Mouse (Mus musculus) hindbrain, postnatal 0 days (tissue): ENCODE measurements around the gene Haspin. TPM values are rescaled to one million over a fixed set of nuclear protein-coding genes. Genes with fewer than 3 reads are reported as not detected.
"Not testable (repeated sequence)": the region's sequence is repeated elsewhere in the genome, so short reads cannot be mapped to it uniquely, and the experiment has no call there.

ENCODE experiments used
- ATAC-seq: fragments of 200-750 bp; cut with Nextera tagmentation; 2 replicates; pipeline ENCODE4 v1.8.0; 2017; ENCODE audit warnings: mild to moderate bottlenecking, moderate TSS enrichment, moderate library complexity
- DNase-seq: peaks from one replicate; pipeline ENCODE4 v3.0.0-alpha.2; 2015; ENCODE audit warnings: low spot score
- H3K27ac ChIP-seq: fragments of 300-500 bp; sonication (generic); 2 replicates; pipeline ENCODE4 v1.5.1; 2014; ENCODE audit warnings: mild to moderate bottlenecking
- H3K27me3 ChIP-seq: fragments of 300-500 bp; sonication (generic); 2 replicates; pipeline ENCODE4 v1.6.1; 2014; ENCODE audit warnings: low read length, mixed read lengths; ENCODE audit not compliant: insufficient read depth
- H3K36me3 ChIP-seq: fragments of 300-500 bp; sonication (generic); 2 replicates; pipeline ENCODE4 v1.6.1; 2014; ENCODE audit warnings: low read length, mixed read lengths; ENCODE audit not compliant: insufficient read depth
- H3K4me1 ChIP-seq: fragments of 300-500 bp; sonication (generic); 2 replicates; pipeline ENCODE4 v1.6.1; 2014; ENCODE audit warnings: antibody characterized with exemption, low read length, mixed read lengths; ENCODE audit not compliant: insufficient read depth
- H3K4me2 ChIP-seq: fragments of 300-500 bp; sonication (generic); 2 replicates; pipeline ENCODE4 v1.6.1; 2014; ENCODE audit warnings: low read depth, mild to moderate bottlenecking, low read length, moderate library complexity, mixed read lengths
- H3K4me3 ChIP-seq: fragments of 300-500 bp; sonication (generic); 2 replicates; pipeline ENCODE4 v1.5.1; 2014; ENCODE audit warnings: low read length
- H3K9ac ChIP-seq: fragments of 300-500 bp; sonication (generic); replicated peaks from 2 replicates; pipeline ENCODE4 v1.6.1; 2014; ENCODE audit warnings: mild to moderate bottlenecking, low read length, moderate library complexity, mixed read lengths
- H3K9me3 ChIP-seq: fragments of 300-500 bp; sonication (generic); 2 replicates; pipeline ENCODE4 v1.6.1; 2016; ENCODE audit warnings: low read length, mixed read lengths
- CTCF ChIP-seq: IDR thresholded peaks from 2 replicates; pipeline ENCODE4 v1.5.1; 2016; ENCODE audit warnings: antibody characterized with exemption, control low read depth, low read depth
- WGBS: fragments of 180-500 bp; shearing (Covaris S2); extraction: QIAGEN DNeasy Blood & Tissue Kit; methylation state at CpG from one replicate; pipeline ENCODE4 v1.1.7; 2014; 5-methylcytosine and 5-hydroxymethylcytosine counted together
- polyA plus RNA-seq: library from polyadenylated mRNA; unstranded; fragments of >200 nt; fragmentation: Nextera tagmentation; extraction: Ambion mirVana; gene quantifications from 2 replicates; pipeline ENCODE4 v1.2.1, GENCODE M21; 2015
- total RNA-seq: library from RNA; depleted of rRNA; stranded (reverse); fragments of >200 nt; gene quantifications from 2 replicates; pipeline ENCODE4 v1.2.3, GENCODE M21; 2014

Gene Haspin
- total and polyA plus RNA-seq, 2 experiments from 2014 or later: 2.4 to 3.3 TPM

DNA sequence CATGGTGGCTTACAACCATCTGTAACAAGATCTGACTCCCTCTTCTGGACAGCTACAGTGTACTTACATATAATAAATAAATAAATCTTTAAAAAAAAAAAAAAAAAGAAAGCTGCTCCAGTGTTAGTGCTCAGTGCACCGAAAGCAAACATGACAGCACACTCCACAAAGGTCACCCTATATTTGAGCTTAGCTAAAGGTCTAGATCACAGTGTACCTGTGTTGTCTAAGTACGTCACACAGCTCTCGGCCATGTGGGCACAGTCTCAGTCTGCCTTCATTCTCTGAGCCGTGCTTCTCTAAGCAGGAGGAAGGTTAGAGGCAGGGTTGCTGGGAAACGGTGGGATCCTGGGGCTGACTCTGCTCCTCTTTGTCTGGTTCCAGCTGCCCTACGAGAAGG lies 11.6 kb downstream of the Haspin start:
- 74% methylated on average over 6 of the region's 6 CpGs for WGBS

DNA sequence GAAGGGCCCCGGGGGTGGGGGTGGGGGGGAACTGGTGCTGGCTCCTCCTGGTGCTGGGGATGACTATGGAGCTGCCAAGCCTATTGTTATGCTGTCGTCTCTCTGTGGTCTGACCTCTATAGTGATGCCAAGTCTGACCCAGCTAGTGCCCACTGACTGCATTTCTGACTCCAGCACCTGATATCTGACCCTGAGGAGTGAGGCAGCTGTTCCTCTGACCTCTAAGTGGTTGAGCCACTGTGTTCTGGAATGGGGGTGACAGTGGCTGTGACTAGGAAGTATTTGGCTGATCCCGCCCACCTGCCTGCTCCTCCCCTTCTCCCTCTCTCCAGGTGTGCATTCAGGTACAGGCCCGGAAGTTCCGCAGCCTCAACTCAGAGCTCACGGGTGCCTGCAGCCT lies 26.7 kb downstream of the Haspin start:
- H3K27me3 ChIP-seq: no peaks in the 10 kb centered on the region
- no peak overlapping the region for H3K27ac ChIP-seq
- WGBS: 64% methylated on average over 6 of the region's 6 CpGs
- no peaks in the 10 kb centered on the region for H3K36me3 ChIP-seq
- H3K9ac ChIP-seq: no peak overlapping the region
- no peak overlapping the region for H3K4me3 ChIP-seq
- DNase-seq: no peak
- H3K4me2 ChIP-seq: no peak overlapping the region
- no peaks in the 10 kb centered on the region for H3K4me1 ChIP-seq
- no peak for TF ChIP-seq CTCF
- no peaks in the 10 kb centered on the region for H3K9me3 ChIP-seq
- ATAC-seq: no peak

More for the DNA sequence above, 11.6 kb downstream of the Haspin start:
- H3K9me3 ChIP-seq: no peaks in the 10 kb centered on the region
- no peak overlapping the region for H3K4me3 ChIP-seq
- H3K4me1 ChIP-seq: no peaks in the 10 kb centered on the region
- no peak for TF ChIP-seq CTCF
- H3K36me3 ChIP-seq: no peaks in the 10 kb centered on the region
- ATAC-seq (no peak), DNase-seq (no peak)
- H3K27me3 ChIP-seq: no peaks in the 10 kb centered on the region
- no peak overlapping the region for H3K9ac ChIP-seq
- H3K27ac ChIP-seq: no peak overlapping the region
- no peak overlapping the region for H3K4me2 ChIP-seq

DNA sequence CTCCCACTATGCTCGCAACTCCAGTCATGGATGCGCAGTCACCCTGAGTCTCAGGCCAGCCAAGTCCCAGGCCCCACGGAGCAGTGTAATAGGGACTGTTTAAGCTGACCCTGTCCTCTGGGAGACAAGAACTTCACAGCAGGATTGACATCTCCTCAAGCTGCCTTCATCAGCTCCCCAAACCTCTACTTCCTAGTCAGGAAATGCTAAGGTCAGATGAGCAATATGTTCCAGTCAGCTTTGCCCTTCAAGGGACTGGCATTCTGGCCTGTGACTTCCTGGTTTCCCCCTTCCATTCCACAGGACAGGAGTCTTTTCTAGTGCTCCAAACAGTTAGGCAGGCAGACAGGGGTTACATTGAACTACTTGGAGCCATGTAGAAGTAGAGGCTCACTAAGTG lies 28.2 kb downstream of the Haspin start:
- H3K27ac ChIP-seq: no peak overlapping the region
- H3K4me1 ChIP-seq: no peaks in the 10 kb centered on the region
- no peak for DNase-seq
- no peak for ATAC-seq
- H3K9ac ChIP-seq: no peak overlapping the region
- no peaks in the 10 kb centered on the region for H3K36me3 ChIP-seq
- H3K4me2 ChIP-seq: no peak overlapping the region
- no peaks in the 10 kb centered on the region for H3K27me3 ChIP-seq
- TF ChIP-seq CTCF: no peak
- 80% methylated on average over 3 of the region's 3 CpGs for WGBS
- H3K4me3 ChIP-seq: no peak overlapping the region
- no peaks in the 10 kb centered on the region for H3K9me3 ChIP-seq

DNA sequence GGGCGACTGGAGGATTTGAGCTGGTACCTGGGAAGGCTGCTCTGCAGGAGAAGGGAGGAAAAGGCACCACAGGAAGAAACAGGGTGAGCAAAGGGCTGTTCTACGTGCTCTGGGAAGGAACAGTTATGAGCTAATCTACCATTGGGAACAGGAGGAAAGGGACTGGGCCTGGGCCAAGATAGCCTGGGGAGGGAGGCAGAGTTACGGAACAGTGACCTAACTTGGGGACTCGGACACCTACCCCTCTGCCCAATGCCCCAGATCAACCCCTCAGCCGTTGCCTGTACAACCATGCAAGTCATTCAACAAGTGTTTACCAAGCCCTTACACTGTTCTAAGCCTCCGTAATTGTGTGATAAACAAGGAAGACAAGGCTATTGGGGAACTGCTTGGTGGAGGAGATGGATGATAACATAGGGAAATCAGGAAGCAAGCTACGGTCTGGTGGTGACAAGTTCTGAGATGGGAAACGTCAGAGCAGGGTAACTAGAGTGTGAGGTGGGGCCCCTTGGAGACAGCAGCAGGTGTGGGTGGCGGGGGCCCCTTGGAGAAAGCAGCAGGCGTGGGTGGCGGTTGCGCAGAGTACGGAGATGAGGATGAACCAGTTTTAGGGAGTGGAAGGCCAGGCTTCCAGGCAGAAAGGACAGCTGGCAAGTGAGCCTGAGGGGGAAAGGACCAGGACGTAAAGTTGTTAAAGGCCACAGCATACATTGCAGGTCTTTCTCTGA lies 29.0 kb downstream of the Haspin start:
- Histone ChIP-seq H3K9me3 (no peaks in the 10 kb centered on the region), H3K4me1 (no peaks in the 10 kb centered on the region), H3K4me2 (no peak overlapping the region), H3K27ac (no peak overlapping the region), H3K9ac (no peak overlapping the region), H3K4me3 (no peak overlapping the region), H3K27me3 (no peaks in the 10 kb centered on the region), H3K36me3 (no peaks in the 10 kb centered on the region)
- 82% methylated on average over 14 of the region's 14 CpGs for WGBS
- no peak for DNase-seq
- ATAC-seq: no peak
- no peak for TF ChIP-seq CTCF

DNA sequence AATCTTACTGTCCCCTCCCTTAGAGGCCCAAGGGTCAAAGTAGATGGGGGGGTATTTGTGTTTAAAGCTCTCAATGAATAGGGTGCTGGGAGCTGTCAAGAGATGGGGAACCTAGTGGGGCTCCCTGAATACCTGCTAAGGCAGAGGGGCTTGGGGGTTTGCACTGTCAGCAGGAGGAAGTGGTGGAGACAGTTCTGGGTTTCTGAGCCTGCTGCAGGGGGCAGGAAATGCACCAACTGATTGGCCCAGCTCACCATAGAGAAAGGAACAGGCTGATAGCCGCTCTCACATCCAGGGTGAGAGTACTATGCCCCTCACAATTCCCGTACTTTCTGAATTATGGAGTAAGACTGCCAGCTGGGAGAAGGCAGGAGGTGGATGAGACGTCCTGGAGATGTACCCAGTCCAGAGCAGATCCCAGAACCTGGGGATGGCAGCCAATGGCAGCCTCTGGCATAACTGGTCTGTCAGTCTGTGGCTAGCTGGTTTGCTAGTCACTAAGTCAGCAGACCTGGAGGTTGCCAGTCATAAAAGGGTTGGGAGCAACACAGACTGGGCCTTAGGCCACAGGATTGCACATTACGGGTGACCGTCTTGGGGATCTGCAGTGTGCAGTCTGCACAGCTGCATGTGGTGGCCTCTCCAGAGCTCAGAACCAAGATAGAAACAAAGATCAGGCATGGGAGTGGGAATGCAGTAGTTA lies 29.7 kb downstream of the Haspin start:
- WGBS: 72% methylated on average over 5 of the region's 5 CpGs
- no peak for TF ChIP-seq CTCF

DNA sequence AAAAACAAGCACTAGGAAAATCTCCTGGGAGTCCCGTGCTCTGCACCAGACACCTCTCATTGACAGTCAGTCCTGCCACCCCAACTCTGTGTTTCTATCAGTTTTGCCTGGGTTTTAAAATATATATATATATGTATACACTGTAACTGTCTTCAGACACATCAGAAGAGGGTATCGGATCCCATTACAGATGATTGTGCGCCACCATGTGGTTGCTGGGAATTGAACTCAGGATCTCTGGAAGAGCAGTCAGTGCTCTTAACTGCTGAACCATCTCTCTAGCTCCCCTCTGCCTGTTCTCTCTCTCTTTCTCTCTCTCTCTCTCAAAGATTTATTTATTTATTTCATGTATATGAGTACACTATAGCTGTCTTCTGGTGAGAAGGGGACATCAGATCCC lies 30.7 kb downstream of the Haspin start:
- H3K4me1 ChIP-seq, H3K4me2 ChIP-seq, H3K4me3 ChIP-seq, H3K27me3 ChIP-seq, ATAC-seq, H3K27ac ChIP-seq, H3K9ac ChIP-seq, DNase-seq, H3K36me3 ChIP-seq, H3K9me3 ChIP-seq: not testable (repeated sequence)
- 35% methylated on average over 3 of the region's 3 CpGs for WGBS
- TF ChIP-seq CTCF: peak; percentile 60

More for the DNA sequence above, 29.7 kb downstream of the Haspin start:
- Histone ChIP-seq H3K4me3 (no peak overlapping the region), H3K27me3 (no peaks in the 10 kb centered on the region), H3K4me2 (no peak overlapping the region), H3K27ac (no peak overlapping the region), H3K36me3 (no peaks in the 10 kb centered on the region), H3K9ac (no peak overlapping the region), H3K9me3 (no peaks in the 10 kb centered on the region), H3K4me1 (no peaks in the 10 kb centered on the region)
- no peak for DNase-seq
- no peak for ATAC-seq

DNA sequence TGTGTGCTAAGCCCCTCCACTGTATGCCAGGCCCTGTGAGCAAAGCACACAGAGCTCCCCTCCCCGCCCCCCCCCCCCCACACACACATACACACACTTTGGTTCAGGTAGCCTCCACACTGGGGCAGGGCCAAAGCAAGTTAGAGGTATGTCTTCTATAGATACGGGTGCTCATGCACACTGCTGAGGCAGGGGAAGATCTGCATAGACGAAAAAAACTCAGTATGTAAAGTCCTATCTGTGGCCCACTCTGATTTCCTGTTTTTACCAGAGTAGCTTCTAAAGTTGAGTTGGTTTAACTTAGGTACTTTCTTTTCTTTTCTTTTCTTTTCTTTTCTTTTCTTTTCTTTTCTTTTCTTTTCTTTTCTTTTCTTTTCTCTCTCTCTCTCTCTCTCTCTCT lies 32.8 kb downstream of the Haspin start:
- WGBS: 61% methylated on average over 3 of the region's 3 CpGs
- no peaks in the 10 kb centered on the region for H3K27me3 ChIP-seq
- H3K27ac ChIP-seq: no peak overlapping the region
- no peaks in the 10 kb centered on the region for H3K36me3 ChIP-seq
- H3K4me1 ChIP-seq: no peaks in the 10 kb centered on the region
- no peak overlapping the region for H3K9ac ChIP-seq
- H3K4me3 ChIP-seq: no peak overlapping the region
- H3K4me2 ChIP-seq: no peak overlapping the region
- H3K9me3 ChIP-seq: no peaks in the 10 kb centered on the region
- DNase-seq (no peak), ATAC-seq (no peak)
- TF ChIP-seq CTCF: no peak
